Mouse (Mus musculus): Measurements from ENCODE around the gene Bnc2. TPM values are rescaled to one million over a fixed set of nuclear protein-coding genes. Genes with fewer than 3 reads are reported as not detected.

The Bnc2 gene
- total RNA-seq (2015) = not detected in 2 replicates
- total RNA-seq (2017) = not detected in 2 replicates

DNA sequence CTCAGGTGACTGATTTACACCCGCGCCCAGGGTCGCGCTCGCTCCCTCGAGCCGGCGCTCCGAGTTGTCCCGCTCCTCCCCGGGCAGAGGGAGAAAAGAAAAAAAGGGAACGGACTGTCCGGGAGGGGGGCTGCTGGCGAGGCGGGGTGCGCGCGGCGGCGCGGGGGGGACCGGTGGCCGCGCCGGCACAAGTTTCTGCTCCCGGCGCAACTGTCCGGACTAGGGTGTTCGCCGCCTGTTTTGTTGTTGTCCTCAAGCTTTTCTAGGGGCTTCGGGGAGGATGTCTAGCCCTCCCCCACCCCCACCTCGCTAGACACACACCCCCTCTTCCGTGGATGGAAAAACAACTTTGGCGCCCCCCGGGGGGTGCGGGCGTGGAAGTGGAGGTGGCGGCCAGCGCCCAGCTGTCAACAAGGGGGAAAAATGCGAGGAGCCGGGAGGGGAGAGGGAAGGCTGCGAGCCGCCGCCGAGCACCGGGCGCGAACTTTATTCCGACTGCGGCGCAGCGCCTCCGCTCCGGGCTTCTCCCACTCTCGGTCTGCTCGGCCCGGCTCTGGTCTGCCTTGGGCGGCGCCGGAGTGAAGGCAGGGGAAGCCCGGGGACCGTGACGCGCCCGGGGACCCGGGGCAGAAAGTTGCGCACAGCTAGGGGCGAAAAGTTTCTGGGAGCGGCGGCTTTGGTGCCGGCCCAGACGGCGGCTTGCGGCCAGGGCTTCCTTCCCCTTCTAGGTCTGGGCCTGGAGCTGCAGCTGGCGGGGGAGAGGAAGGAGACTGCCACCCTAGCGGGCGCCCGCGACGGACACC, at the start of gene Bnc2:
TSS of gene Bnc2 (minus strand) at position 105 of the 803 bp plus-strand sequence.
- ATAC-seq (replicated peaks; ENCODE audit: poor library complexity) = peak; percentile 94

DNA sequence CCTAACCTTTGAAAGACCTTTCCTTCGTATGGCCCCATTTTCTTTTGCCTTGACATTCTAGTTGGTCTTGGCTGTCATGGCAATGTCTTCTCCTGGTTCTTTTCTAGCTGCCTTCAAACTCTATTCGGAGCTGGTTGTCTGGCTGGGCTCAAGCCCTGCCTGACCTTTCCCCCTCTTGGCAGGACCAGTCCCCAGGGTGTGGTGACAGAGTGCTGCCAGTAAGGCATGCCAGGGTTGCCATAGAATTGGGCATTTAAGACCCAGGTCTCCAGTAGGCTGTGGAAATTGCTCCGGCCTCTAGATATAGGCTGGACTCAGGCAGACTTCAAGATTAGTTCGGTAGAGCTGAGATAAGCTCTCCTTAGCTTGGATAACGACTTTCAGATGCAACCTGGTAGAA, 32.9 kb upstream of the Bnc2 start:
- no peak for ATAC-seq (replicated peaks; ENCODE audit: poor library complexity)

GRCm38 (mm10) chr4:84685521-84686366, 10.7 kb upstream of the Bnc2 start:
- ATAC-seq (replicated peaks; ENCODE audit: poor library complexity) = peak; percentile 89

- ATAC-seq (replicated peaks; ENCODE audit: poor library complexity) = peak; percentile 40
Observed at GRCm38 (mm10) chr4:84685009-84685408, 9.9 kb upstream of the Bnc2 start.

DNA sequence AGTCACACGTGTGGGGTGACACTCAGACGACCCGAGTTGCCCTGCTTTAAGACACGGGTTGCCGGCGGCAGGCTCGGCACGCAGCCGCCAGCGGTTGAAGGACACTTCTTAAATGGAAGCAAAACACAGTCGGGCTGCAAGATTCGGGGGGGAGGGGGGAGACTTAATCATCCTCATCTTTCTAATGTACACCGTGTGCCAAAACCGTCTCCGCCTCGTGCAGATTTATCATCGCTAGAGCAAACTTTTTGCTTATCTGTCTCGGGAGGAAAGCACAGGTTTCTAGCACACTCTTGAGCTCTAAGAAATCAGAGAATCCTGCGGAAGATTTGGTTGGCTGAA, 870 bp upstream of the Bnc2 start:
- no peak for ATAC-seq (replicated peaks; ENCODE audit: poor library complexity)

- ATAC-seq (replicated peaks; ENCODE audit: poor library complexity) = no peak
Observed at GRCm38 (mm10) chr4:84674318-84675170, 531 bp downstream of the Bnc2 start.

- no peak for ATAC-seq (replicated peaks; ENCODE audit: poor library complexity)
Observed at GRCm38 (mm10) chr4:84673681-84674307, 1.3 kb downstream of the Bnc2 start.

- no peak for ATAC-seq (replicated peaks; ENCODE audit: poor library complexity)
Observed at GRCm38 (mm10) chr4:84672181-84672791, 2.8 kb downstream of the Bnc2 start.

DNA sequence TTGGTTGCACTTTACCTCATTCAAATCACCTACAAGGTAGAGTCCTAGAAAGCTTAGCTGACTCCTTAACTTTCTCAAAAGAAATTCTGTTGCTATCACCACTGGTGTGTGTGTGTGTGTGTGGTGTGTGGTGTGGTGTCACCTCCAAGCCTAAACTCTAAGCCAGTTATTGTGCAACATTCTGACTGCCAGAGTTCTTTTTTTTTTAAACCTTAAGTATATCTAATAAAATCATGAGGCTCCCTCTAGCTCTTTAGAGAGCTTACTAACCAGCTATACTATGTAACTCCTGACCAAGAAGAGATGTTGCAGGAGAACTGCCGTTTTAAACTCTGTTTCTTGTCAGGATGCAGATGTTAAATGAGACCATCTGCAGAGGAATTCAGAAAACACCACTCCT, 4.1 kb downstream of the Bnc2 start:
- no peak for ATAC-seq (replicated peaks; ENCODE audit: poor library complexity)

GRCm38 (mm10) chr4:84669650-84670049, 5.4 kb downstream of the Bnc2 start:
- no peak for ATAC-seq (replicated peaks; ENCODE audit: poor library complexity)

- ATAC-seq (replicated peaks; ENCODE audit: poor library complexity) = no peak
Observed at GRCm38 (mm10) chr4:84668949-84669605, 6.0 kb downstream of the Bnc2 start.

DNA sequence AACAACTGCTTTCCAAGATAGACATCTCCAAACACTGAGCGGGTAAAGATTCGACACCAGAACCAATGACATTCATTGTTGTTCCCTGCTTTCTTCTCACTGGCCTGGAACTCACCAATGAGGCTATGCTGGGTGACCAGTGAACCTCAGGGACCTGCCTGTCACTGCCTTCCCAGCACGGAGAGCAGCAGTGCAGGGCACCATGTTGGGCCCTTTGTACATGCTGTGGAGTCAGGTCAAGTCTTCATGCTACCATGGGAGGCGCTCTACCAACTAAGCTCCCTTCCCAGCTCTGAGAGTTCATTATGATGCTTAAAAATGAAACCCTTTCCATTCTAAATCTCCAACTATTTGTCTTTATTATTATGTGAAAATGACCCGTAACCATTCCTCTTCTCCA, 6.8 kb downstream of the Bnc2 start:
- no peak for ATAC-seq (replicated peaks; ENCODE audit: poor library complexity)

DNA sequence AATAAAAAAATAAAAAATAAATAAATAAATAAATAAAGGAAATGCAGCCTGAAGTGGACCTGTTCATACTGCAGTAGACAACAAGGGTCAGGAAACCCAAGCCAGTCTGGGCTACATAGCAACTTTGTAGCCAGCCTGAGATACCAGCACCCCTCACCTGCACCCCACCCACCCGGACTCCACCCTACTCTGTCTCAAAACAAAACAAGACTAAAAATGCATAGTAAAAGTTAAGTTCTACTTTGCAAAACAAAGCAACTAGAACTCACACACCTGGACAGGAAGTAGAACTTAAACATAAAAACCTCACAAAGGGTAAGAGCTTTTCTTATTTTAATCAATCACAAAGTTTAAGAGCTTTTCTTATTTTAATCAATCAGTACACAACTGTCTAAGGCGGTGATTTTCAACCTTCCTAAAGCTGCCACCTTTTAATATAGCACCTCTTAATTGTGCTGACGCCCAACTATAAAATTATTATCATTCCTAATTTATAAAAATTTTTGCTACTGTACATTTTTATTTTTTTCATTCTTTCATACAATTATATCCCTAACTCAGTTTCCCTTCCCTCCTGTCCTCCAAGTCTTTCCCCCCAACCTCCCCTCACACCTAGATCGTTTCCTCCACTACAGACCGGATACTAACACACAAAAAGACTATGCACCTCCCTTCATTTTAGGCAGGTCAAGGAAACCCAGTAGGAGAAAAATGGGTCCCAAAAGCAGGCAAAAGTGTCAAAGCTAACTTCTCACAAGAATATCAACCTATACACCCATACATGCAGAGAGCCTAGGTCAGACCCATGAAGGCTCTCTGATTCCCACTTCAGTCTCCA, 12.6 kb downstream of the Bnc2 start:
- no peak for ATAC-seq (replicated peaks; ENCODE audit: poor library complexity)

GRCm38 (mm10) chr4:84661341-84661740, 13.7 kb downstream of the Bnc2 start:
- no peak for ATAC-seq (replicated peaks; ENCODE audit: poor library complexity)

DNA sequence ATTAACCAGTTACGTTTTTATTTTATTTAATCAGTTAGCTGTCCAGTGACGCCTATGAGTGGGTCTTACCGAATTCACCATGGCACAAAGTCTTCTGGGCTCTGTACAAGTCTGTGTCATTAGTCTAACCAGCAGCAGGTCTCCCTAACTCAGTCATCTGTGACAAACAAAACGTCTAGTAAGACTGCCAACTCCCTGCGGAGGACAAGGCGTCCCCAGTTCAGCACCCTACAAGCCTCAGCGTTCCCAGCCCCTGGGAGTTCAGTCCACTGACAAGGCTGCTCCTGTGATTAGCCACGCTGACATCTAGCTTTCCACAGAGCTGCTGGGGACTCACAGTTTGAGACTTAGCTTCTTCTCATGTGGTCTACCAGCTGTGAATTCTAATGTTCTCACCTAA, 23.3 kb downstream of the Bnc2 start:
- ATAC-seq (replicated peaks; ENCODE audit: poor library complexity) = no peak

DNA sequence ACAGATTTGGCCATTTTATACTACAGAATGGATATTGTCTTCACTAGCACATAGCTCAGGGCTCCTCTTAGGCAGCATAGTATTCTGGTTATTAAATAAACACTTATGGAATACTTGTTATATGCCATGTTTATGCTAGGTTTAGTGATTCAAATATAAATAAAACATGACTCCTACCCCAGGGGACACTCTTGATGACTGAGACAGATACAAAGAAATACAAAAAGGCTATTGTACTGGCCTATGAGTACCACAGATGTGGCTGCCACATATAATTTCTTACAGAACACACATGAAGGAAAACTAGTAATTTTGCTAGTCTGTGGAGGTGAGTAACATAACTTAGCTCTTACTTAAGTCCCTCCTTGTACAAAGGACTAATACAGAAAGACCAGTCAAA, 28.5 kb downstream of the Bnc2 start:
- ATAC-seq (replicated peaks; ENCODE audit: poor library complexity) = no peak

GRCm38 (mm10) chr4:84639166-84639565, 35.9 kb downstream of the Bnc2 start:
- no peak for ATAC-seq (replicated peaks; ENCODE audit: poor library complexity)

DNA sequence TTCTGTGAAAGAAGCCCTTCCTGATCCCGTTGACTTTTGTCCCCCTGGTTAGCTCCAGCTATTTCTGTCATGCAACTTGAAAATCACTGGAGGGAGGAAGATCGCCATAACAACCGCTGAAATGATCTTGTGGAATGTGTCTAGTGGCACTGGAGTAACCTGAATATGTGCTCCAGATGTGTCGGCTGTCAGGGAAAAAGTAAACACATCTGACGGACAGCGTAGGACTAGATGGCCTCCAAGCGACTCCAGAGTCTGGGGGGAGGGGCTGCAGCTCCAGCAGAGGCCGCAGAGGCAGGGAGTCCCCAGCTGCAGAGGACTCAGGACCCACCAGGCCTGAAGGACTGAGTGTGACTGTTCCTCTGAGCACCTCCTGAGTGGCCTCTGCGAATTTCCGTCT, 37.4 kb downstream of the Bnc2 start:
- ATAC-seq (replicated peaks; ENCODE audit: poor library complexity) = no peak

GRCm38 (mm10) chr4:84634751-84635150, 40.3 kb downstream of the Bnc2 start:
- ATAC-seq (replicated peaks; ENCODE audit: poor library complexity) = no peak

Measured in megakaryocyte progenitor cell, adult 5-6 weeks (primary cell).